Mouse (Mus musculus) megakaryocyte, embryonic 14.5 days (primary cell): ENCODE data around the gene Tctn1.

Source experiments
- FLI1 ChIP-seq: IDR thresholded peaks from 2 replicates; pipeline ENCODE4 v1.6.1; 2012; ENCODE audit warnings: low read length, inconsistent platforms, mixed read lengths
- GATA1 ChIP-seq: IDR thresholded peaks from 3 replicates; pipeline ENCODE4 v1.6.1; 2012; ENCODE audit warnings: mixed read lengths, low read length, inconsistent platforms, borderline replicate concordance

DNA sequence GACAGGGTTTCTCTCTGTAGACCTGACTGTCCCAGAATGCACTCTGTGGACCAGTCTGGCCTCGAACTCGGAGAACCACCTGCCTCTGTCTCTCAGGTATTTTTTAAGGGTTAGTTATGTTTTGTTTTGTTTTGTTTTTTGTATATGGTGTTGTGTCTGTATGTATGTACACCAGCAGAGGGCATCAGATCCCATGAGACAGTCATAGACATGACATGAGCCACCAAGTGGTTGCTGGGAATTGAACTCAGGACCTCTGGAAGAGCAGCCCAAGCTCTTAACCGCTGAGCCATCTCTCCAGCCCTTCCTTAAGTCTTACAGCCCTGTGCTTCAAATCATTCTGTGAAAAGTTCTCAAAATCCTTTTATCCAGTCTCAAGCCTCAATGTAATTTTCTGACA lies 927 bp upstream of the Tctn1 start:
- TF ChIP-seq GATA1 (no peak), FLI1 (no peak)
